Mouse (Mus musculus) kidney, embryonic 14.5 days (tissue): ENCODE results near the gene Katnal1. TPM values are rescaled to one million over a fixed set of nuclear protein-coding genes. Genes with fewer than 3 reads are reported as not detected.

ENCODE experiments used
- ATAC-seq: fragments of 200-750 bp; cut with Nextera tagmentation; 2 replicates; pipeline ENCODE4 v1.8.0; 2017; ENCODE audit warnings: moderate number of reproducible peaks, mild to moderate bottlenecking, moderate TSS enrichment, moderate library complexity; ENCODE audit not compliant: low FRiP score, low TSS enrichment
- H3K27ac ChIP-seq: fragments of 300-500 bp; sonication (generic); 2 replicates; pipeline ENCODE4 v1.5.1; 2014; ENCODE audit warnings: low read depth, mild to moderate bottlenecking, low read length, moderate library complexity, mixed read lengths
- H3K27me3 ChIP-seq: fragments of 300-500 bp; sonication (generic); 2 replicates; pipeline ENCODE4 v1.6.1; 2014; ENCODE audit warnings: mild to moderate bottlenecking, low read length; ENCODE audit not compliant: control insufficient read depth, insufficient read depth
- H3K36me3 ChIP-seq: fragments of 300-500 bp; sonication (generic); 2 replicates; pipeline ENCODE4 v1.6.1; 2014; ENCODE audit warnings: low read length, mixed read lengths; ENCODE audit not compliant: control insufficient read depth, insufficient read depth
- H3K4me1 ChIP-seq: fragments of 300-500 bp; sonication (generic); 2 replicates; pipeline ENCODE4 v1.6.1; 2014; ENCODE audit warnings: low read length, mixed read lengths; ENCODE audit not compliant: control insufficient read depth, insufficient read depth
- H3K4me2 ChIP-seq: fragments of 300-500 bp; sonication (generic); replicated peaks from 2 replicates; pipeline ENCODE4 v1.6.1; 2014; ENCODE audit warnings: low read depth, mild to moderate bottlenecking, low read length
- H3K4me3 ChIP-seq: fragments of 300-500 bp; sonication (generic); 2 replicates; pipeline ENCODE4 v1.5.1; 2014; ENCODE audit warnings: mild to moderate bottlenecking, low read length
- H3K9ac ChIP-seq: fragments of 300-500 bp; sonication (generic); 2 replicates; pipeline ENCODE4 v1.6.1; 2014; ENCODE audit warnings: low read depth, mild to moderate bottlenecking, low read length, moderate library complexity
- H3K9me3 ChIP-seq: fragments of 300-500 bp; sonication (generic); 2 replicates; pipeline ENCODE4 v1.6.1; 2016; ENCODE audit warnings: low read length; ENCODE audit not compliant: control insufficient read depth
- WGBS: fragments of 180-500 bp; shearing (Covaris S2); extraction: QIAGEN DNeasy Blood & Tissue Kit; methylation state at CpG from one replicate; pipeline ENCODE4 v1.1.7; 2014; 5-methylcytosine and 5-hydroxymethylcytosine counted together
- polyA plus RNA-seq: library from polyadenylated mRNA; unstranded; fragments of >200 nt; fragmentation: Nextera tagmentation; extraction: Ambion mirVana; gene quantifications from 2 replicates; pipeline ENCODE4 v1.2.1, GENCODE M21; 2014

Katnal1 gene
- polyA plus RNA-seq, 1 experiment from 2014 or later = 13.3 TPM

GRCm38 (mm10) chr5:148895833-148896232 lies 33.3 kb downstream of the Katnal1 start:
- H3K4me2 ChIP-seq = no peak overlapping the region
- H3K27ac ChIP-seq = no peak overlapping the region
- peaks cover 5% of the 10 kb centered on the region; the same call in 1 of the 2 replicates for H3K4me1 ChIP-seq
- ATAC-seq = 0 out of 2 replicates have a peak, but pooled peaks have one; percentile 4
- no peaks in the 10 kb centered on the region for H3K27me3 ChIP-seq
- WGBS = 52% methylated on average over 7 of the region's 7 CpGs
- no peak overlapping the region for H3K4me3 ChIP-seq
- H3K9ac ChIP-seq = no peak overlapping the region
- H3K36me3 ChIP-seq = peaks cover 18% of the 10 kb centered on the region; the same call in 1 of the 2 replicates
- no peaks in the 10 kb centered on the region for H3K9me3 ChIP-seq

DNA sequence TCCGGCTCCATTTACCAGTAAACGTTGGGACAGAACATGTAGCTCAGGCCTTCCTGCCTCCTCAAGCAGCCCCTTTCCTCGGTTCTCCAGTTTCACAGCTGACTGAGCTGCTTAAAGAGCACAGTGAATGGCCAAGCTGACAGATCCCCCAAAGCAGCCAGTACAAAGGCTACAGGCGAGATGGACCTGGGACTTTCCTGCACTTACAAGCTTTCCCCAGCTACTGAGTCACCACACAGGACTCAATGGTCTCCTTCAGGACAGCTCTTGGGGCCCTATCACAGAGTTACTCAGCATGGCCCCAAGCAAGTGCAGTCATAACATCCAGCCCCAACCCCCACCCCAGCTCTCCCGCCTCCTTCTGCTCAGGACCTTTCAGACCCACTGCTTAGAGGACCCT lies 34.1 kb downstream of the Katnal1 start:
- WGBS = 33% methylated on average over 5 of the region's 5 CpGs
- Histone ChIP-seq H3K4me1 (peaks cover 5% of the 10 kb centered on the region; the same call in 1 of the 2 replicates), H3K27ac (0 out of 2 replicates have a peak overlapping the region, but pooled peaks have one; percentile 38), H3K4me2 (no peak overlapping the region), H3K36me3 (peaks cover 20% of the 10 kb centered on the region; the same call in 1 of the 2 replicates), H3K4me3 (no peak overlapping the region), H3K9me3 (peaks cover 3% of the 10 kb centered on the region; the same call in 1 of the 2 replicates), H3K27me3 (no peaks in the 10 kb centered on the region), H3K9ac (no peak overlapping the region)
- ATAC-seq = peak; percentile 56; the same call in 1 of the 2 replicates

DNA sequence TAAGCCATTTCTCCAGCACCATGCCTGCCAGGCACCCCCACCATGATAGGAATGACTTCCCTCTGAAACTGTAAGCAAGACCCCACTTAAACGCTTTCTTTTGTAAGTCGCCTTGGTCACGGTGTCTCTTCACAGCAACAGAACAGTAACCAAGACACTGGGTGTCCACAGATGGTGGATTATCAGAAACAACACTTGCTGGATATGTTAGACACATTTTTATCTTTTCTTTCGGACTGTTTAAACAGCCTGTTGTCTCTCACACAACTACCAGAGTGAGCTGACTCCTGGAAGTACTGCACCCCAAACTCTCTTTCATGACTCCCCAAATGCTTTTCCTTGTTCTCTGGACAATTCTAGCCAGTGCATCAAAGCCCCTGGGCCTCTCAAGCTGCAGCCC lies 38.9 kb downstream of the Katnal1 start:
- H3K9ac ChIP-seq = no peak overlapping the region
- H3K4me1 ChIP-seq = peaks cover 5% of the 10 kb centered on the region; the same call in 1 of the 2 replicates
- 96% methylated on average over 4 of the region's 4 CpGs for WGBS
- no peak for ATAC-seq
- no peak overlapping the region for H3K27ac ChIP-seq
- H3K36me3 ChIP-seq = peaks cover 23% of the 10 kb centered on the region; the same call in 1 of the 2 replicates
- no peak overlapping the region for H3K4me2 ChIP-seq
- no peaks in the 10 kb centered on the region for H3K27me3 ChIP-seq
- peaks cover 5% of the 10 kb centered on the region; the same call in 1 of the 2 replicates for H3K9me3 ChIP-seq
- H3K4me3 ChIP-seq = no peak overlapping the region

GRCm38 (mm10) chr5:148888032-148888431 lies 41.1 kb downstream of the Katnal1 start:
- peaks cover 26% of the 10 kb centered on the region; the same call in 1 of the 2 replicates for H3K36me3 ChIP-seq
- H3K9me3 ChIP-seq = peaks cover 5% of the 10 kb centered on the region; the same call in 1 of the 2 replicates
- 90% methylated on average over 6 of the region's 6 CpGs for WGBS

GRCm38 (mm10) chr5:148885821-148886609 lies 43.1 kb downstream of the Katnal1 start:
- Histone ChIP-seq H3K9me3 (peaks cover 5% of the 10 kb centered on the region; the same call in 1 of the 2 replicates), H3K4me1 (no peaks in the 10 kb centered on the region), H3K9ac (no peak overlapping the region), H3K4me3 (peak overlapping the region; percentile 14), H3K27me3 (no peaks in the 10 kb centered on the region), H3K27ac (no peak overlapping the region), H3K36me3 (peaks cover 9% of the 10 kb centered on the region; the same call in 1 of the 2 replicates), H3K4me2 (peak overlapping the region; percentile 30)
- peak; percentile 97 for ATAC-seq
- 34% methylated on average over 22 of the region's 22 CpGs for WGBS

More at GRCm38 (mm10) chr5:148888032-148888431, 41.1 kb downstream of the Katnal1 start:
- ATAC-seq = no peak
- Histone ChIP-seq H3K4me1 (no peaks in the 10 kb centered on the region), H3K4me3 (no peak overlapping the region), H3K27me3 (no peaks in the 10 kb centered on the region), H3K4me2 (no peak overlapping the region), H3K27ac (no peak overlapping the region), H3K9ac (no peak overlapping the region)

GRCm38 (mm10) chr5:148883671-148884070 lies 45.4 kb downstream of the Katnal1 start:
- peaks cover 4% of the 10 kb centered on the region; the same call in 1 of the 2 replicates for H3K9me3 ChIP-seq
- H3K4me2 ChIP-seq = no peak overlapping the region
- WGBS = 87% methylated on average over 8 of the region's 8 CpGs
- H3K4me1 ChIP-seq = no peaks in the 10 kb centered on the region
- peaks cover 9% of the 10 kb centered on the region; the same call in 1 of the 2 replicates for H3K36me3 ChIP-seq
- no peak overlapping the region for H3K4me3 ChIP-seq
- H3K27me3 ChIP-seq = no peaks in the 10 kb centered on the region
- H3K27ac ChIP-seq = no peak overlapping the region
- H3K9ac ChIP-seq = no peak overlapping the region
- no peak for ATAC-seq

- H3K4me2 ChIP-seq = no peak overlapping the region
- no peak overlapping the region for H3K9ac ChIP-seq
- no peak overlapping the region for H3K27ac ChIP-seq
- peaks cover 11% of the 10 kb centered on the region; the same call in 1 of the 2 replicates for H3K36me3 ChIP-seq
- 93% methylated on average over 6 of the region's 6 CpGs for WGBS
- ATAC-seq = no peak
- no peak overlapping the region for H3K4me3 ChIP-seq
- H3K27me3 ChIP-seq = no peaks in the 10 kb centered on the region
- peaks cover 4% of the 10 kb centered on the region; the same call in 1 of the 2 replicates for H3K9me3 ChIP-seq
- H3K4me1 ChIP-seq = no peaks in the 10 kb centered on the region
These were observed 49.9 kb downstream of the Katnal1 start for GRCm38 (mm10) chr5:148879218-148879617.

DNA sequence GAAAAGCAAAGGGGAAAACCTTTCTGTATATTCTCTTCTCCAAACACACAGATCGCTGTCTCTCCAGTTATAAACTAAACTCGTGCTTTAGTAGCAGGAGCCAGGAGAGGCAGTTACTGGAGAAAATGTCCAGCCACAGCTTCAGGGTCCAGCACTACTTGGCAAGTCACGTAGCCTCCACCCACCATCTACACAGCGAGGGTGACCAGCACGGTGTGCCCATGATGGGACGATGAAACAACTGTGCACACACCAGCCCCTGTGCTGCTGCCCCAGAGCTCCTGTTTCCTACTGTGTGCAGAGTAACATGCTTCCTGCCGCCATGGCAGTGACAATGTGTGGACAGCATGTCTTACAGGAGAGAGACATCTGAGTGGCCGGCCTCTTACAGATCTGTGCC lies 56.0 kb downstream of the Katnal1 start:
- H3K4me2 ChIP-seq = no peak overlapping the region
- 93% methylated on average over 8 of the region's 8 CpGs for WGBS
- no peak overlapping the region for H3K4me3 ChIP-seq
- H3K9ac ChIP-seq = no peak overlapping the region
- H3K9me3 ChIP-seq = no peaks in the 10 kb centered on the region
- peaks cover 3% of the 10 kb centered on the region; the same call in 1 of the 2 replicates for H3K36me3 ChIP-seq
- no peaks in the 10 kb centered on the region for H3K27me3 ChIP-seq
- H3K4me1 ChIP-seq = no peaks in the 10 kb centered on the region
- ATAC-seq = no peak
- H3K27ac ChIP-seq = no peak overlapping the region

- no peaks in the 10 kb centered on the region for H3K4me1 ChIP-seq
- no peak overlapping the region for H3K4me3 ChIP-seq
- H3K36me3 ChIP-seq = no peaks in the 10 kb centered on the region
- H3K27ac ChIP-seq = no peak overlapping the region
- H3K9me3 ChIP-seq = no peaks in the 10 kb centered on the region
- H3K4me2 ChIP-seq = no peak overlapping the region
- ATAC-seq = no peak
- WGBS = 37% methylated on average over 3 of the region's 3 CpGs
- no peaks in the 10 kb centered on the region for H3K27me3 ChIP-seq
- no peak overlapping the region for H3K9ac ChIP-seq
These were observed 59.5 kb downstream of the Katnal1 start for GRCm38 (mm10) chr5:148869583-148869982.
